Mouse (Mus musculus) embryo, embryonic 10.5 days (tissue): ENCODE results near the gene Cyfip1.
"Not testable (repeated sequence)": the region's sequence is repeated elsewhere in the genome, so short reads cannot be mapped to it uniquely, and the experiment has no call there.

Experiments
- DNase-seq: peaks from one replicate; pipeline ENCODE4 v3.0.0-alpha.2; 2015; ENCODE audit warnings: low spot score

Gene Cyfip1

DNA sequence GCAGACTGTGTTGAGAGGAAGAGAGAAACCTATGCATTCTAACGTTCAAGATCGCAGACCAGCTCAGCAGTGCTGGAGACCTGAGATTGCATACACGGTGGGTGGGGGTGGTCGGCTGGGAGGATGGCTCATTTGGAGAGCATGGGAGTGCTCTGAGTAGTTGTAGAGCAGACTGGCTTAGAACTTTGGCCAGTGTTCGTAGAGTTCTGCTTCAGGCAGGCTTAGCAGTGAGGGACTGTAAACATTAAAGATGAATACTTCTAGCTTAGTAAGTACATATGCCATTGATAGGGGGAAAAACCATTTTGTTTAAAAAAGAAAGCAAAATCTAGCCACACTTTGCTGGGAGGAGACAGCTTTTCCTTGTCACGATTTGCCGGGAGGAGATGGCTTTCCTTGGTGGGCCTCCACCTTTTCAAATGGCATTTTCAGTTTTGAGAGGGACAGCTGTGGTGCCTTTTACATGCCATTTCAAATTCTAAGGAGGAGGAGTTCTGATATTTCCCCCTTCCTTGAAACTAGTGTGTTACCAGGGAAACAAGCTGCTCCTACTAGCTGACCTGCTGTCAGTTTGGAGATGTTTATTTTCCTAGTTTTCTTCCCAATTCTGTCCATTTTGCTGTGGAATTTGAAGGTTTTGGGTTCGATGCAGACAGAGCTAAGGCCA, 24.3 kb downstream of the Cyfip1 start:
- no peak for DNase-seq

DNA sequence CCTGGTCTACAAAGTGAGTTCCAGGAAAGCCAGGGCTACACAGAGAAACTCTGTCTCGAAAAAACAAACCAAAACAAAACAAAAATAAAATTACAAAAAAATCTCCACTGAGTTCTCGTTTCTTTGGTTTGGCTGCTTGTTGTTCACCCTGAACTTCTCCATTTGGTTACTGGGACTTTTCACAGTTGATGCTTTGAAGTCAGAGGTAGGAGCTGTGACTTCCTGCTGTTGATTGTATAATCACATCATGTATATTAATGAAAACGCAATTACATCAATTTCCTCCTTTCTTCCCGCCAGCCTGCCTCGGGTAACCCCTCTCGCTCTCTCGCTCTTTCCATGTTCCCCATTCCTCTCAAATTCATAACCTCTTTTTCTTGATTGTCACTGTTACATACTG, 26.7 kb downstream of the Cyfip1 start:
- DNase-seq: no peak

DNA sequence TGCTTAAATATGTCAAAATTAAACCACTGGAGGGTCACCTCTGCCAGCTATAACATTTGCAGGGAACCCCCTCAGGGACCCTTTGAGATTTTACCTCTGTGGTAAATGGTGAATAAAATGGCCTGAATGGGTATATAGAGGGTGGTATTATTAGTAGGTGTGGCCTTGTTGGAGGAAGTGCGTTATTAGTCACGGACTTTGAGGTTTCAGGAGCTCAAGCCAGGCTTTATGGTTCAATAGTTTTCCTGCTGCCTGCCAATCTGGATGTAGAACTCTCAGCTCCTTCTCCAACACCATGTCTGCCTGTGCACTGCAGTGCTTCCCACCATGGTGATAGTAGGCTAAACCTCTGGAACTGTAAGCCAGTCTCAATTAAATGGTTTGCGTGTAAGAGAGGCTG, 27.7 kb downstream of the Cyfip1 start:
- no peak for DNase-seq

DNA sequence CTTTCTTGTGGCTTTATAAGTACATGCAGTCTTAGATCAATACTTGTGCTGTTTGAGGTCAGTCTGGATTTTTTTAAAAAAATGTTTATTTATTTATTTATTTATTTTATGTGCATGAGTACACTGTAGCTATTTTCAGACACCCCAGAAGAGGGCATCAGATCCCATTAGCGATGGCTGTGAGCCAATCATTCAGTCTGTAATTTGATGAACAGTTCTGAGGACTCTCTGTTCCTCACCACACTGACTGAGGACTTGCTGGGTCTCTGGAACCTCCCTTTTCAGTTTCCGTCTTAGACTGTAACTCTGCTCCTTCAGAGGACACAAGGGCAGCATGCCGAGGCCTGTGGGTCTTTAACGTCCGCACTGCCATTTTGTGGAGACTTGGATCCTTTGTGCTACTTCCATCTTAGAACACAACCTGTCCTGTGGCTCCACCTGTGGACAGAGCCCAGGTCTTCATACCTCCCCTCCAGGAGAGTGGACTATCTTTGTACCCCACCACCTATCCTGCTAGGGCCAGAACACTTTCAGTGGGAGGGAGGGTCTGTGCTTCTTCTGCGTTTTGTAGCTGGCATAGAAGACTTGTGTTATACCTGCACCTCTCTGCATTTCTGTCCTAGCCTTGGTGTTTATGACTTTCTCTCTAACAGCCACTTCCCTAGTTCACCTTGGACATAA, 28.9 kb downstream of the Cyfip1 start:
- DNase-seq: no peak

DNA sequence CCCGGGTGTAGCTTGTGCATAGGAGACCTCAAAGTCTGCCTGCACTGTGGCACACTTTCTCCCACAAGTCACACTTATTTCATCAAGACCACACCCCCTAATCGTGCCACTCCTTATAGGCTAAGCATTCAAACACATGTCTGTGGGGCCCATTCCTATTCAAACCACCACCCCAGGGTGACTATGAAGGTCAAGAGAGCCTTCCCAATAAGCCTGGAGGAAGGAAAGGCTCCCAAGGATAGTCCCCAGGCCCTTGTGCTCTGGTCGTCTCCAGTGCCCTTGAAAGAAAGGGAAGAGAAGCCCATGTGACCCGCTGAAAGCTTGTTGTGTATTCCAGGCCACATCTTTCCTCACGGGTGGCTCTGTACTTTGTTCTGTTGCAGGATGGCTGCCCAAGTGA, 29.9 kb downstream of the Cyfip1 start:
- DNase-seq: no peak

DNA sequence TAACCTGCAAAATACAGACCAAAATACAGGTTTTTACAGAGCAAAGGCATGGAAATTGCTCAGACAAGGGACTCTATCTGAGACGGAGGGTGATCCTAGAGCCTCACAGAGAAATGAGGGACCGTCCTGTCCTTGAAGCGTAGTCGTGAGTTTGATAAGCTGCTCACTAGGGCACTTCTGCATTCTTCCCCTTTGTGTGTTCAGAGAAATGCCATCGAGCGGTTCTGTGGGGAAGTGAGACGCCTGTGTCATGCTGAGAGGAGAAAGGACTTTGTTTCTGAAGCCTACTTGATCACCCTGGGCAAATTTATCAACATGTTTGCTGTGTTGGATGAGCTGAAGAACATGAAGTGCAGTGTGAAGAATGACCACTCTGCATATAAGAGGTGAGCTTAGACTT, 33.2 kb downstream of the Cyfip1 start:
- no peak for DNase-seq

DNA sequence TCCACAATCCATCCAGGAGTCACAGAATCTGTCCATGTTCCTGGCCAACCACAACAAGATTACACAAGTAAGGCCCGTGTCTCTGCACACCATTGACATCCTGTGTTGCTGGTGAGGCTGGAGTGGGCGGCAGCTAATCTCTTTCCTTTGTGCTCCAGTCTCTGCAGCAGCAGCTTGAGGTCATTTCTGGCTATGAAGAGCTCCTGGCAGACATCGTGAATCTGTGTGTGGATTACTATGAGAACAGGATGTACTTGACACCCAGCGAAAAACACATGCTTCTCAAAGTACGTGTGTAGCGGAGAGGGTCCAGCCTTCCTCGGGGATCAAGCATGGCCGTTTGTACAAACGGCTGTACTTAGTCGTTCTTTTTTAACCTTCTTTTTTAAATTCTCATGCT, 36.2 kb downstream of the Cyfip1 start:
- DNase-seq: no peak

DNA sequence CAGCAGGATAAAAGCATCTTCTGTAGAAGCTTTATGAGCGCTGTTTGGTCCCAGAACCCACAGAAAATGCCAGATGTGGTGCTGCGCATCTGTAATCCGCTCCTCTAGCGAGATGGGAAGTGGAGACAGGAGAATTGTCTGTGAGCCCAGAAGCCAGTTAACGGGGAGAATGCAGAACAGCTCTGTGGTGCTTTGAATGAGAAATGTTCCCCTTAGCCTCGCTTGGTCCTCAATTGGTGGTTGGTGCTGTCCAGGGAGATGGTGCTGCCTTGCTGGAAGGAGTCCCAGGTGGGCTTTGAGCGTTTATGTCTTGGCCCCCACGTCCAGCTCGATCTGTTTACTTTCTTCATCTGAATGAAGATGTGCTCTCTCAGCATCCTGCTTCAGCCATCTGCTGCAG, 39.3 kb downstream of the Cyfip1 start:
- no peak for DNase-seq

DNA sequence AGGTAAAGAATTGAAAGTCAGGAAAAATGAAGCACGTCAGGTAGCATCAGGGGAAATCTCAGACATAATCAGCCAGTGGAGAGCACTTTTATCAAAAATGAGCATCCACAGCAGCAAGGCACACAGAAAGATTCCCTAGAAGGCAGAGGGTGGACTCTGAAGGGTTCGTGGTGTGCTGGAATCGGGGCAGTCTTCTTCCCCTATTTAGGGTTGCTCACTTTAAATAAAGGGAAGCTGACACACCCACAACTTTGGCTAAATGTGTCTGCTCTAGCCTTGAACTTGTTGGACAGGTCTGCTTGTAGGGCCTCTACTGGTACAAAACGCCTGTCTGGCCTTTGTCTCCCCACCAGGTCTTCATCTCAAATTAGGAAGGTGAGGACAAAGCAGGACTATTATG, 47.1 kb downstream of the Cyfip1 start:
- DNase-seq: no peak

DNA sequence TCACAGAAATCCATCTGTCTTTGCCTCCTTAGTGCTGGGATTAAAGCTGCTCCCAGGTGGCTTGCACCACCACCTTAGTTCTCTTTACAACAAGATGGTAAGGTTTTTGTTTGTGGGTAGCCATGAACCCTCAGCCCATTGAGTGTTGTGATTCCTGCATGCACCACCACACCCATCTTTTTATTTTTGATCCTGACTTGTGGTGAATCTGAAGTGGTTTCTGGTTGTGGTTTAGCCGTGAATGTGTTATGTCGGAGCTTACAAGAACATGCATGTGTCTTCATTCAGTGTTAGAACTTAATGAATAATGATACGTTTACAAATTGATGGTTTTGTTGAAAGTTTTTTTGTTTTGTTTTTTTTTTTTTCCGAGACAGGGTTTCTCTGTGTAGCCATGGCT, 48.5 kb downstream of the Cyfip1 start:
- DNase-seq: no peak

DNA sequence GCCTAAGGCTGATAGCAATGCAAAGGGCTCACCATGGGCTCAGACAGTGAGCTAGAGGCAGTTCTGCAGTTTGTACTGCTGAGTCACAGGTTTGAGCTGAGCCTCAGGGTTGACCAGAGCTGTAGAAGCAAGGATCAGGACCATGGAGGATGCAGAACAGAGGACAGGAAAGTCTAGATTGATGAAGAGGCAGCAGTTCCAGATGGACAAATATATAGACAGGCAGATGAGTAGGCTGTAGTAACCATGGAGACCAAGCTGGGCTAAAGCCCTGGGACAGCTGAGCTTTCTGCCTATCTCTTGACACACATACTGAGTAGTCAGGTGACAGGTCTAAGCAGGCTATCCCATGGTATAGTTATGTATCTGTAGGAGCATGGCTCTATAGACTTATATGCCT, 49.2 kb downstream of the Cyfip1 start:
- no peak for DNase-seq

DNA sequence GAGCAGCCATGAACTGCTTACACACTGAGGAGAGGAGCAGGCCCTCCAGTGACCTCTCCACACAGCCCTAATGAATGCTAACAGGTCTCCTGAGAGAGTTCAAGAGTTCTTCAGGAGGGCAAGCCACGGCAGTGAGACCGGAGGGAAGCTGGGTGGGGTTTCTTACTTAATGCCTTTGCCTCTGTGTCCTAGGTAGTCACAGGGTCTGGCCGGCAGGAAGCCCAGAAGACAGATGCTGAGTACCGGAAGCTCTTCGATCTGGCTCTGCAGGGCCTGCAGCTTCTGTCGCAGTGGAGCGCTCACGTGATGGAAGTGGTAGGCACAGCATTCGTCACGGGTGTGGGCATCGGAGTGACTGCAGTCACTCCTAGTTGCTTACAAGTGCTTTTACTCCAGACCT, 50.3 kb downstream of the Cyfip1 start:
- DNase-seq: no peak

DNA sequence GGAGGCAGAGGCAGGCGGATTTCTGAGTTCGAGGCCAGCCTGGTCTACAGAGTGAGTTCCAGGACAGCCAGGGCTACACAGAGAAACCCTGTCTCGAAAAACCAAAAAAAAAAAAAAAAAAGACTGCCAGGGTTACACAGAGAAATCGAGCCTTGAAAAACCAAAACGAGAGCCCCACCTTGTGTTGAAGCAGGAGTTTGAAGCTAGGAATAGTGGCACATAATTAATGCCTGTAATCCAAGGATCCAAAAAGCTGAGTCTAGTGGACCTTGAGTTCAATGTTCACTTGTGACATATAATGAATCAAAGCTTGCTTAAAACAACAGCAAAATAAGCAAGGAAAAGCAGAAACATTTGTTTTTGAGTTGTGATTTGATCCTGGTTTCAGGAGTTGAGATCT, 62.2 kb downstream of the Cyfip1 start:
- no peak for DNase-seq

DNA sequence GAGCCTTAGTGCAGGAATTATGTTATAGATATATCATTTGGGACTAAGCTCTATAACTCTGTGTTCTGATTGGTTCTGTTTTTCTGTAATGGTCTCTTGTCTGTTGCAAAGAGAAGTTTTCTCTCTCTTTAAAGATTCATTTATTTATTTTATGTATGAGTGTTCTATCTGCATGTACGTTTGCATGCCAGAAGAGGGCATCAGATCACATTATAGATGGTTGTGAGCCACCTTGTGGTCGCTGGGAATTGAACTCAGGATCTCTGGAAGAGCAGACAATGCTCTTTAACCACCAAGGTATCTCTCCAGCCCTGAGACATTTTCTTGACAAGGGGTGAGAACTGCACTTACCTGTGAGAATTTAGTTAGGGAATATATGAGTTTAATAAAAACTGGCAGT, 63.9 kb downstream of the Cyfip1 start:
- no peak for DNase-seq

DNA sequence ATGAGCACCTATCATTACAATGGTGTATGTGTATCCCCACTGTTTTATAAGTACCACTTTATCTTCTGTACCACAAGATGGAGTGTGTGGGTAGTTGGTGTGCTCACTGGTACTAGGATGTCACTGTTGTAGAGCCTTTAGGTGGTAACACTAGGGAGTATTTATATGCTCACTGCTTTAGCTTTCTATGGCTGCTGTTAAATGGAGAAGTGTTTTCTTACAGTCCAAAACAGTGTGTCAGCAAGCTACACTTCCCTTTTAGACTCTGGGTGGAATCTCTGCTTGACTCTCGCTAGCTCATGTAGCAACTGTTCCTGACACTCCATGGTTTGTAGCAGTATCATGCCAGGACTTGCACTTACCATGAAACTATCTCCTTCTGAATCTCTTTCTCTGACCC, 68.0 kb downstream of the Cyfip1 start:
- no peak for DNase-seq

DNA sequence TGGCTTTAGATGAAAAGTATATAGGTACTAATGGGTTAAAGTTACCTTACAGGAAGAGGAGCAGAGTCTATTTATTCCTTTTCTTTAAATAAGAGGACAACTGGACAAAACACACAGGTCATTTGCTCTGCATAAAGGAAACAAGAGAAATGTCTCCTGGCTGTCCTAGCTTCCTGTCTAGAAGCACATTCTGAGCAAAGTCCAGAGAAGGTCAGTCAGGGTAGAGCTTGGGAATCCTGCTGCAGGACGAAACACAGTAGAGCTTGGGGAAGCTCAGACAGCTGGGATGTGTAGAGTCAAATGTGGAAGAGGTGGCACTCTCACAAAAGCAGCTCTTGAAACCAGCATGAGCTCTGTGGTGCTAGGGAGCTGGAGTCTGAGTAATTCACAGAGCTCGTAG, 68.8 kb downstream of the Cyfip1 start:
- no peak for DNase-seq

DNA sequence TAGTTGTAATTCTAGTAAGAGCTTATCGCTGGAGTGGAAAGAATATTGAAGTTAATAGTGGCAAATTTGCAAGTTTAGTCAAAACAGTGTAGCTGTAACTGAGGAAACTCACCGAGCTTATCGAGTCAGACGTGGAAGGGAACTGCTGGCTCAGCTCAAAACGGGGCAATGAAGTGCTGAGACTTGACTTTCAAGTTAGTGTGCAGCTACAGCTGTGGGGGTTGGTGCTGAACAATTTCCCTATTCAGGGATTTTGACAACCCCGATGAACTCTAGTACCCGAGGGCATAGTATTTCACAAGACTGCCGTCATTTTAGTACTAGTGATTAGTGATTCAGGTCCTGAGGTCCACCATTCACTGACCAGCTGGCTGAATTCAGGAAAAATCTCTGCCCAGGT, 69.8 kb downstream of the Cyfip1 start:
- DNase-seq: no peak

DNA sequence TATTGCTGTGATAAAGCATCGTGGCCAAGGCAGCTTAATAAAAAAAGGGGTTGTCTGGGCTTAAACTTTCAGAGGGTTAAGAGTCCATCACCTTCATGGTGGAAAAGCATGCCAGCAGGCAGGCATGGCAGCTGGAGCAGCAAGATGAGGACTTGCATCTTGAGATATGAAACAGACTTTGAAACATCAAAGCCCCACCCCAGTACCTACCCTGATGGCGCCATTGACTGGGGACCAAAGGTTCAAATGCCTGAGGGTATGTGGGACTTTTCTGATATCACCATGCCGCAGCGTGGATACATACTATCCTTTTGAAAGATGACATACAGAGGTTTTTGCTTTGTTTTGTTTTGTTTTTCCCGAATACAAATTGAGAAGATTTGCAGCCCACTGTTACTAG, 70.6 kb downstream of the Cyfip1 start:
- DNase-seq: no peak

DNA sequence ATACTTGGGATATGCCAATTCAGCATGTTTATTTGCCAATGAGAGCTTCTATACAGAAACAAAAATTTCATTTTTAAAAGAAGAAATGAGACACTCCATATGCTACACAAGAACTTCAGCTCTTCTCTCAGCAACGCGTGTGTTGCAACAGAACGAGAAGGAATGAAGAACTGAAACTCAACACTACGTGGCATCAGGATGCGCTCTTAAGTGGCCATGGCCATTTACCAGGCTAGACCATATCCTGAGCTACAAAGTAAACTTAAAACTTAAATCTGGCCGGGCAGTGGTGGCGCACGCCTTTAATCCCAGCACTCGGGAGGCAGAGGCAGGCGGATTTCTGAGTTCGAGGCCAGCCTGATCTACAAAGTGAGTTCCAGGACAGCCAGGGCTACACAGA, 76.8 kb downstream of the Cyfip1 start:
- DNase-seq: not testable (repeated sequence)

DNA sequence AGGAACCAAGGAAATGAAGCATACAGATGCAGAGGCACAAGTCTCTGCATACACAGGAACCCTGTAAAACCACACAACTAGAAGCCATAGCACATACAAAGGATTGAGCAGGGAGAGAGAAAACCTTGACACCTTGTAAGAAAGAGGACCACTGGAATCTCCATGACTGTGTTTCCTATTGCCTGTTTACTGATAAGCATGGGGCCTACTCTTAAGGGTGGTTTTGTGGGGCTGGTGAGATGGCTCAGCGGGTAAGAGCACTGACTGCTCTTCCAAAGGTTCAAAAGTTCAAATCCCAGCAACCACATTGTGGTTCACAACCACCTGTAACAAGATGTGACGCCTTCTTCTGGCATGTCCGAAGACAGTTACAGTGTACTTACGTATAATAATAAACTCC, 85.7 kb downstream of the Cyfip1 start:
- no peak for DNase-seq

DNA sequence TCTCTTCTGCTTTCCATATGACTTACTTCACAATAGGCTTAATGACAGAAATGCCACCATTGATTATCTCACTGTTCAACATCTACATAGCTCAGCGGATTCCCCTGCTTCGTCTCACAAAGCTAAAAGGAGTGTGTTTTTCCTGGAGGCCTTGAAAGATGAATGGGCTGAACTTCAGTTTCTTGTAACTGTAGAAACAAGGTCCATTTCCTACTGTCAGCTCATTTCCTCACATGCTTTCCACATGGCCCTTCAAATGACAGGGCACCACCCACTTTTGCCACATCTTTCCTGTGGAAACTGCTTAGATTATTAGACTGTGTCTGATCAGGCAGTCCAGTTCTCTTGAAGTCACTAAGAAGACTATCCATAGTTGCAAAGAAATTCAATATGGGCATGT, 87.1 kb downstream of the Cyfip1 start:
- no peak for DNase-seq

DNA sequence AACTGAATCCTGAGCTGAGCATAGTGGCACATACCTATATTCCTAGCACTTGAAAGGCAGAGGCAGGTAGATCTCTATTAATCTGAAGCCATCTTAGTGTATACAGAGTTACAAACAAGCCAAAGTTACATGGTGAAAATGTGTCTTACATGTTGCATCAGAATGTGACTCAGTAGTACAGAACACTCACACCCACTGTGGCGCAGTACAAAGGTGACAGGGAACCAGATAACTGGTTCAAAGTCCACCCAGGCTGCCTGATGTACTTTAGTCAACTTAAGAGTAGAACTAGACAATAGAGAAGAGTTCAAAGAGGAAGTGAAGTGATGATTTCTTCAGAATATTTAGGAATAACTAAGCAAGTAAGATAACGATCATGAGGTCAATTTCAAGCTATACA, 93.5 kb downstream of the Cyfip1 start:
- no peak for DNase-seq

DNA sequence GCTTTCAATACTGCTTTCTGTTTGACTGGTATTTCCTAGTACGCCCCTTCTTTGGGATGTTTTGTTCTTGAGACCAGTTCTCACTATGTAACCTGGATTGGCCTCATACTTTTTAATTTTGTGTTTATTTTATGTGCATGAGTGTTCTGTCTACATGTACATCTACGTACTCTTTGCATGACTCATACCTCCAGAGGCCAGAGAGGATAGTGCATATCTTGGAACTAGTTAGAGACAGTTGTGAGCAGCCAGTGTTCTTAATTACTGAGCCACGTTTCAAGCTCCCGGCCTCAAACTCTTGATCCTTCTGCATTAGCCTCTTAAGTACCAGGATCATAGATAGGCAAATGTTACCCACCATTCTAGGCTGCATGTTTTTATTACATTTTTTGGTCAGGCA, 96.8 kb downstream of the Cyfip1 start:
- DNase-seq: no peak

DNA sequence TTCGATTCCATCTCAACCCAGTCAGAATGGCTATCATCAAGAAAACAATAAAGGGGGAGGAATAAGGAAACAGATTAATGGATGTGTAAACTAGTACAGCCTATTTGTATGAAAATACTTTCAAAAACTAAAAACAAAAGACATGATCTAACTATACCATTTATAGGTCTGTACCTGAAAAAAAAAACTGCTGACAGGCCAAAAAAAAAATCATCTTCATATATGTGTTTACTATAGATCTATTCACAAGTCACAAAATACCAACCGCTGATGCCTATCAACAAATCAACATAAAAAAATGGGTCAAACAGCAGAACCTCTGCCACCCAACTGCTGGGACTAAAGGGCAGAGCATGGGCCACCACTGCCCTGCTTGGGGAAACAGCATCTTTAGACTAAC, 114.5 kb downstream of the Cyfip1 start:
- no peak for DNase-seq
